Mouse (Mus musculus): ENCODE measurements around the gene Sobp. TPM values are rescaled to one million over a fixed set of nuclear protein-coding genes. Genes with fewer than 3 reads are reported as not detected.

The Sobp gene
- polyA plus RNA-seq, 1 experiment from 2014 or later: 15.1 TPM

- no peaks in the 10 kb centered on the region for H3K9me3 ChIP-seq
- WGBS: 75% methylated on average over 6 of the region's 6 CpGs
- H3K4me3 ChIP-seq: no peak overlapping the region
- H3K4me1 ChIP-seq: peaks cover 22% of the 10 kb centered on the region
- H3K27ac ChIP-seq (replicated peaks): no peak overlapping the region
- ATAC-seq (replicated peaks): no peak
- no peaks in the 10 kb centered on the region for H3K27me3 ChIP-seq
- H3K4me2 ChIP-seq (replicated peaks): no peak overlapping the region
- no peaks in the 10 kb centered on the region for H3K36me3 ChIP-seq
- H3K9ac ChIP-seq (replicated peaks): no peak overlapping the region
Observed at GRCm38 (mm10) chr10:43047804-43048348, 126.5 kb downstream of the Sobp start.

GRCm38 (mm10) chr10:43043351-43044209 is 130.8 kb downstream of the Sobp start:
- 18% methylated on average over 7 of the region's 7 CpGs for WGBS
- Histone ChIP-seq H3K27ac (replicated peaks) (peak overlapping the region; percentile 77), H3K4me1 (peaks cover 26% of the 10 kb centered on the region), H3K27me3 (no peaks in the 10 kb centered on the region), H3K4me2 (replicated peaks) (no peak overlapping the region), H3K9me3 (no peaks in the 10 kb centered on the region), H3K36me3 (no peaks in the 10 kb centered on the region), H3K4me3 (no peak overlapping the region), H3K9ac (replicated peaks) (no peak overlapping the region)
- ATAC-seq (replicated peaks): peak; percentile 51

GRCm38 (mm10) chr10:43042591-43043327 is 131.6 kb downstream of the Sobp start:
- Histone ChIP-seq H3K4me1 (peaks cover 25% of the 10 kb centered on the region), H3K4me3 (no peak overlapping the region), H3K4me2 (replicated peaks) (no peak overlapping the region), H3K9ac (replicated peaks) (no peak overlapping the region), H3K27ac (replicated peaks) (peak overlapping the region; percentile 77), H3K9me3 (no peaks in the 10 kb centered on the region), H3K27me3 (no peaks in the 10 kb centered on the region), H3K36me3 (no peaks in the 10 kb centered on the region)
- WGBS: 27% methylated on average over 10 of the region's 10 CpGs
- ATAC-seq (replicated peaks): peak; percentile 55; the same call in 1 of the 2 replicates

- no peaks in the 10 kb centered on the region for H3K36me3 ChIP-seq
Observed at GRCm38 (mm10) chr10:43041794-43042193, 132.5 kb downstream of the Sobp start.

GRCm38 (mm10) chr10:43037455-43037793 is 136.9 kb downstream of the Sobp start:
- H3K27me3 ChIP-seq: no peaks in the 10 kb centered on the region

More at GRCm38 (mm10) chr10:43041794-43042193, 132.5 kb downstream of the Sobp start:
- no peak overlapping the region for H3K9ac ChIP-seq (replicated peaks)
- peaks cover 29% of the 10 kb centered on the region for H3K4me1 ChIP-seq
- H3K27me3 ChIP-seq: no peaks in the 10 kb centered on the region
- WGBS: 70% methylated on average over 3 of the region's 3 CpGs
- H3K4me3 ChIP-seq: no peak overlapping the region
- H3K4me2 ChIP-seq (replicated peaks): no peak overlapping the region
- no peak for ATAC-seq (replicated peaks)
- no peaks in the 10 kb centered on the region for H3K9me3 ChIP-seq
- no peak overlapping the region for H3K27ac ChIP-seq (replicated peaks)

GRCm38 (mm10) chr10:43036646-43037454 is 137.5 kb downstream of the Sobp start:
- Histone ChIP-seq H3K9ac (replicated peaks) (no peak overlapping the region), H3K4me1 (peaks cover 32% of the 10 kb centered on the region), H3K27me3 (no peaks in the 10 kb centered on the region), H3K4me3 (no peak overlapping the region), H3K27ac (replicated peaks) (no peak overlapping the region), H3K9me3 (no peaks in the 10 kb centered on the region), H3K4me2 (replicated peaks) (no peak overlapping the region), H3K36me3 (no peaks in the 10 kb centered on the region)
- ATAC-seq (replicated peaks): no peak
- 39% methylated on average over 21 of the region's 21 CpGs for WGBS

More at GRCm38 (mm10) chr10:43037455-43037793, 136.9 kb downstream of the Sobp start:
- Histone ChIP-seq H3K4me1 (peaks cover 34% of the 10 kb centered on the region), H3K36me3 (no peaks in the 10 kb centered on the region), H3K4me2 (replicated peaks) (no peak overlapping the region), H3K9me3 (no peaks in the 10 kb centered on the region), H3K4me3 (no peak overlapping the region), H3K27ac (replicated peaks) (no peak overlapping the region), H3K9ac (replicated peaks) (no peak overlapping the region)
- ATAC-seq (replicated peaks): no peak
- 26% methylated on average over 7 of the region's 7 CpGs for WGBS

- no peaks in the 10 kb centered on the region for H3K36me3 ChIP-seq
- H3K4me2 ChIP-seq (replicated peaks): no peak overlapping the region
- H3K27me3 ChIP-seq: no peaks in the 10 kb centered on the region
- ATAC-seq (replicated peaks): 0 out of 2 replicates have a peak, but pooled peaks have one; percentile 18
- H3K4me1 ChIP-seq: peaks cover 32% of the 10 kb centered on the region
- H3K9me3 ChIP-seq: no peaks in the 10 kb centered on the region
- no peak overlapping the region for H3K9ac ChIP-seq (replicated peaks)
- H3K27ac ChIP-seq (replicated peaks): no peak overlapping the region
- WGBS: 77% methylated on average over 8 of the region's 8 CpGs
- no peak overlapping the region for H3K4me3 ChIP-seq
Observed at GRCm38 (mm10) chr10:43035579-43035978, 138.8 kb downstream of the Sobp start.

GRCm38 (mm10) chr10:43034811-43035210 is 139.5 kb downstream of the Sobp start:
- ATAC-seq (replicated peaks): no peak
- H3K27ac ChIP-seq (replicated peaks): no peak overlapping the region

GRCm38 (mm10) chr10:43033481-43034248 is 140.7 kb downstream of the Sobp start:
- WGBS: 51% methylated on average over 15 of the region's 15 CpGs
- ATAC-seq (replicated peaks): no peak
- Histone ChIP-seq H3K27me3 (no peaks in the 10 kb centered on the region), H3K36me3 (no peaks in the 10 kb centered on the region), H3K4me1 (peaks cover 32% of the 10 kb centered on the region), H3K4me3 (no peak overlapping the region), H3K9me3 (no peaks in the 10 kb centered on the region), H3K9ac (replicated peaks) (no peak overlapping the region), H3K4me2 (replicated peaks) (no peak overlapping the region), H3K27ac (replicated peaks) (peak overlapping the region; percentile 41; the same call in 1 of the 2 replicates)

More at GRCm38 (mm10) chr10:43034811-43035210, 139.5 kb downstream of the Sobp start:
- H3K4me1 ChIP-seq: peaks cover 32% of the 10 kb centered on the region
- H3K9ac ChIP-seq (replicated peaks): no peak overlapping the region
- H3K36me3 ChIP-seq: no peaks in the 10 kb centered on the region
- WGBS: 83% methylated on average over 4 of the region's 4 CpGs
- no peaks in the 10 kb centered on the region for H3K9me3 ChIP-seq
- no peak overlapping the region for H3K4me3 ChIP-seq
- no peaks in the 10 kb centered on the region for H3K27me3 ChIP-seq
- H3K4me2 ChIP-seq (replicated peaks): no peak overlapping the region

GRCm38 (mm10) chr10:43027006-43027405 is 147.3 kb downstream of the Sobp start:
- no peak for ATAC-seq (replicated peaks)
- WGBS: 48% methylated on average over 9 of the region's 9 CpGs

More at GRCm38 (mm10) chr10:43027006-43027405, 147.3 kb downstream of the Sobp start:
- Histone ChIP-seq H3K36me3 (no peaks in the 10 kb centered on the region), H3K4me2 (replicated peaks) (no peak overlapping the region), H3K27ac (replicated peaks) (no peak overlapping the region), H3K9me3 (no peaks in the 10 kb centered on the region), H3K9ac (replicated peaks) (no peak overlapping the region), H3K4me1 (peaks cover 43% of the 10 kb centered on the region), H3K27me3 (no peaks in the 10 kb centered on the region), H3K4me3 (no peak overlapping the region)

Measured in forebrain, embryonic 15.5 days (tissue).